Mouse (Mus musculus) kidney, adult 2 months (tissue): ENCODE data around the gene Prr18. TPM values are rescaled to one million over a fixed set of nuclear protein-coding genes. Genes with fewer than 3 reads are reported as not detected.
"Not testable (repeated sequence)": the region's sequence is repeated elsewhere in the genome, so short reads cannot be mapped to it uniquely, and the experiment has no call there.

Source experiments
- DNase-seq: peaks from one replicate; pipeline ENCODE4 v3.0.0; 2021
- H3K27ac ChIP-seq: fragments of 200-500 bp; 2 replicates; pipeline ENCODE4 v1.5.1; 2012; ENCODE audit warnings: low read depth, low read length, control low read depth, inconsistent platforms; ENCODE audit not compliant: insufficient read depth
- H3K27me3 ChIP-seq: fragments of 200-500 bp; replicated peaks from 2 replicates; pipeline ENCODE4 v1.6.1; 2012; ENCODE audit warnings: mild to moderate bottlenecking, moderate library complexity, low read length, inconsistent platforms; ENCODE audit not compliant: control insufficient read depth, insufficient read depth
- H3K36me3 ChIP-seq: fragments of 200-500 bp; 2 replicates; pipeline ENCODE4 v1.6.1; 2012; ENCODE audit warnings: mild to moderate bottlenecking, moderate library complexity, low read length, inconsistent platforms; ENCODE audit not compliant: control insufficient read depth, insufficient read depth
- H3K4me1 ChIP-seq: fragments of 200-500 bp; 2 replicates; pipeline ENCODE4 v1.6.1; 2011; ENCODE audit warnings: low read length; ENCODE audit not compliant: control insufficient read depth, insufficient read depth
- H3K4me3 ChIP-seq: fragments of 200-500 bp; 2 replicates; pipeline ENCODE4 v1.5.1; 2011; ENCODE audit warnings: mild to moderate bottlenecking, low read depth, low read length, control low read depth; ENCODE audit not compliant: insufficient read depth
- CTCF ChIP-seq: fragments of 200-500 bp; conservative IDR thresholded peaks from 2 replicates; pipeline ENCODE4 v1.5.1; 2011; ENCODE audit warnings: low read depth, mild to moderate bottlenecking, control low read depth, low read length, moderate library complexity, mixed read lengths; ENCODE audit not compliant: insufficient read depth, insufficient read length
- POLR2A ChIP-seq: fragments of 200-500 bp; IDR thresholded peaks from one replicate; pipeline ENCODE4 v1.6.1; 2011; ENCODE audit warnings: low read depth, low read length, control low read depth
- WGBS: fragments of 180-500 bp; shearing (Covaris S2); methylation state at CpG from one replicate; pipeline ENCODE4 v1.1.7; 2018; 5-methylcytosine and 5-hydroxymethylcytosine counted together
- polyA plus RNA-seq: library from polyadenylated mRNA; depleted of rRNA; stranded (reverse); fragments of >200 nt; gene quantifications from 2 replicates; pipeline ENCODE4 v1.2.3, GENCODE M21; 2012

Prr18 gene
- polyA plus RNA-seq, 1 experiment, result 0.05 TPM

- Histone ChIP-seq H3K4me3 (no peak overlapping the region), H3K36me3 (no peaks in the 10 kb centered on the region), H3K27me3 (no peaks in the 10 kb centered on the region), H3K27ac (no peak overlapping the region), H3K4me1 (peaks cover 34% of the 10 kb centered on the region)
- peak; percentile 44 for DNase-seq
- WGBS, result 97% methylated on average over 1 of the region's 1 CpGs
- TF ChIP-seq CTCF, result peak; percentile 56
- TF ChIP-seq POLR2A, result no peak
Measured at GRCm38 (mm10) chr17:8316251-8316650, 21.0 kb upstream of the Prr18 start.

GRCm38 (mm10) chr17:8326877-8327276, 10.4 kb upstream of the Prr18 start:
- not testable (repeated sequence) for H3K27me3 ChIP-seq, H3K27ac ChIP-seq, DNase-seq, H3K4me3 ChIP-seq, H3K36me3 ChIP-seq, H3K4me1 ChIP-seq
- 53% methylated on average over 10 of the region's 11 CpGs for WGBS

GRCm38 (mm10) chr17:8328511-8329174, 8.6 kb upstream of the Prr18 start:
- H3K36me3 ChIP-seq, result no peaks in the 10 kb centered on the region; the same call in none of the 2 replicates
- H3K4me1 ChIP-seq, result no peaks in the 10 kb centered on the region
- 79% methylated on average over 7 of the region's 7 CpGs for WGBS
- TF ChIP-seq POLR2A, result no peak
- peak; percentile 43 for TF ChIP-seq CTCF
- no peak overlapping the region for H3K27ac ChIP-seq
- no peaks in the 10 kb centered on the region for H3K27me3 ChIP-seq
- peak; percentile 23 for DNase-seq
- no peak overlapping the region for H3K4me3 ChIP-seq

GRCm38 (mm10) chr17:8330602-8331001, 6.7 kb upstream of the Prr18 start:
- WGBS, result 76% methylated on average over 5 of the region's 5 CpGs
- H3K27me3 ChIP-seq, result no peaks in the 10 kb centered on the region
- H3K36me3 ChIP-seq, result no peaks in the 10 kb centered on the region; the same call in none of the 2 replicates
- no peak overlapping the region for H3K27ac ChIP-seq
- DNase-seq, result no peak
- H3K4me3 ChIP-seq, result no peak overlapping the region
- H3K4me1 ChIP-seq, result no peaks in the 10 kb centered on the region
- TF ChIP-seq CTCF, result no peak
- no peak for TF ChIP-seq POLR2A

- Histone ChIP-seq H3K4me3 (no peak overlapping the region), H3K27me3 (peaks cover 4% of the 10 kb centered on the region; the same call in 1 of the 2 replicates), H3K36me3 (no peaks in the 10 kb centered on the region)
Measured at GRCm38 (mm10) chr17:8339666-8340374, 2.6 kb downstream of the Prr18 start.

GRCm38 (mm10) chr17:8340407-8341359, 3.4 kb downstream of the Prr18 start:
- H3K27me3 ChIP-seq, result peaks cover 4% of the 10 kb centered on the region; the same call in 1 of the 2 replicates
- peak overlapping the region; percentile 40 for H3K4me3 ChIP-seq
- no peak overlapping the region for H3K27ac ChIP-seq
- WGBS, result 1% methylated on average over 85 of the region's 92 CpGs
- DNase-seq, result peak; percentile 27
- no peaks in the 10 kb centered on the region for H3K36me3 ChIP-seq
- TF ChIP-seq POLR2A, result no peak
- TF ChIP-seq CTCF, result no peak
- H3K4me1 ChIP-seq, result no peaks in the 10 kb centered on the region

More at GRCm38 (mm10) chr17:8339666-8340374, 2.6 kb downstream of the Prr18 start:
- no peaks in the 10 kb centered on the region for H3K4me1 ChIP-seq
- no peak overlapping the region for H3K27ac ChIP-seq
- no peak for TF ChIP-seq CTCF
- TF ChIP-seq POLR2A, result no peak
- peak; percentile 10 for DNase-seq
- WGBS, result 32% methylated on average over 8 of the region's 8 CpGs
